ENCODE assay signal across 28 mouse cellular contexts in the genomic region with DNA sequence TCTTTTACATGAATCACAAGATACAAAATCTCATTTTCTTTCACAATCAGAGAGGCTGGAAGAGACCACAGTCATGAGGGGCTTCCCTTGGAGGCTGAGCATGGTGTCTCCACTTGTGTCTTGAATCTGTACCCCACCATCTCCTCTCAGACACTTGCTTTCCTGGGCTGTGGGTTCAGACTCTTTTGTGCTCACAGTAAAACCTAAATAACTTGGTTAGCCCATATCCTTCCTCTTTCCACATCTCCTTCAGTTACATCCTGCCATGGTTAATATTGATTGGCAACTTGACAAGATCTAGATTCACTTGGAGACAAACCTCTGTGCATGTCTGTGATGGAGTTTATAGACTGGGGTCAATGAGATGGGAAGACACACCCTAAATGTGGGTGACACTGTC.
DNase-seq lines count a peak whose midpoint lies in the region; ATAC-seq and TF ChIP-seq lines count a peak whose summit lies in the region.
"Had no signal": no experiment of that assay in that cellular context is flagged by ENCODE, and none has a peak within 500 bp of the region (broad histone marks: within the 10 kb centered on the region; RNA-seq: fewer than 3 reads in every experiment).

No protein-coding gene starts in this region.

- no peaks in the 10 kb centered on the region for H3K27me3 ChIP-seq in kidney, adult 2 months (replicated peaks; ENCODE audit: control insufficient read depth, insufficient read depth, low read length)
- H3K27me3 ChIP-seq: embryonic facial prominence, embryonic 13.5 days; forebrain, embryonic 12.5 days; forebrain, embryonic 15.5 days; heart, embryonic 13.5 days; hindbrain, embryonic 12.5 days; hindbrain, embryonic 15.5 days; intestine, embryonic 15.5 days had no signal

- TF ChIP-seq POLR2A in bone marrow macrophage, adult 2 months (IDR thresholded peaks at IDR 0.05; ENCODE audit: borderline replicate concordance, low read depth, low read length) = no peak
- TF ChIP-seq POLR2A in kidney, adult 2 months (IDR thresholded peaks at IDR 0.05; ENCODE audit: low read depth, low read length) = no peak

- no peaks in the 10 kb centered on the region for H3K36me3 ChIP-seq in kidney, adult 2 months (ENCODE audit: control insufficient read depth, insufficient read depth, low read length)
- H3K36me3 ChIP-seq: embryonic facial prominence, embryonic 10.5 days; embryonic facial prominence, embryonic 13.5 days; forebrain, embryonic 12.5 days; forebrain, embryonic 15.5 days; heart, embryonic 13.5 days; hindbrain, embryonic 12.5 days; hindbrain, embryonic 15.5 days; intestine, embryonic 15.5 days had no signal

- DNase-seq in 416B (ENCODE audit: low read depth) (peak; percentile 91), liver (no peak)
- peak; percentile 13 for DNase-seq in yolk sac, embryonic 10.5 days (ENCODE audit: low spot score)
- DNase-seq in ovary, adult 18-20 months (ENCODE audit: low spot score) = no peak
- no peak for DNase-seq in kidney, adult 2 months
- DNase-seq: adrenal gland, adult 2 months; adrenal gland, postnatal 14 days; cerebellum, adult 2 months; cerebellum, adult 9-11 months; cerebellum, postnatal 25 days; embryo, embryonic 11 days; gastrocnemius, postnatal 10 days; gastrocnemius, postnatal 36 days; heart, adult 18-20 months; heart, postnatal 14 days; heart, postnatal 4 days had no signal

- ATAC-seq in hematopoietic stem cell, adult 5-6 weeks (replicated peaks in 1 of 2; ENCODE audit: insufficient read depth in 1 of 2, low FRiP score in 2 of 2, low TSS enrichment in 1 of 2, low read depth in 1 of 2, poor library complexity in 2 of 2, severe bottlenecking in 2 of 2) = peak; percentile 82 to 90
- ATAC-seq: CD4-positive, CD25-positive, alpha-beta regulatory T cell, adult 4 months; intestine, embryonic 15.5 days had no signal

- peaks cover 39% of the 10 kb centered on the region for H3K4me1 ChIP-seq in bone marrow macrophage, adult 2 months (ENCODE audit: control insufficient read depth, insufficient read depth, low read length)
- no peaks in the 10 kb centered on the region for H3K4me1 ChIP-seq in kidney, adult 2 months (ENCODE audit: control insufficient read depth, insufficient read depth, low read length)
- H3K4me1 ChIP-seq: embryonic facial prominence, embryonic 10.5 days; embryonic facial prominence, embryonic 13.5 days; forebrain, embryonic 12.5 days; forebrain, embryonic 15.5 days; heart, embryonic 13.5 days; hindbrain, embryonic 12.5 days; hindbrain, embryonic 15.5 days; intestine, embryonic 15.5 days had no signal

- H3K27ac ChIP-seq in bone marrow macrophage, adult 2 months (ENCODE audit: insufficient read depth, low read depth, low read length) = peak overlapping the region; percentile 41; the same call in 1 of the 2 replicates
- no peak overlapping the region for H3K27ac ChIP-seq in kidney, adult 2 months (ENCODE audit: insufficient read depth, low read depth, low read length)
- H3K27ac ChIP-seq: embryonic facial prominence, embryonic 10.5 days; embryonic facial prominence, embryonic 13.5 days; forebrain, embryonic 12.5 days; forebrain, embryonic 15.5 days; heart, embryonic 13.5 days; hindbrain, embryonic 12.5 days; hindbrain, embryonic 15.5 days; intestine, embryonic 15.5 days had no signal

- H3K4me3 ChIP-seq in bone marrow macrophage, adult 2 months (ENCODE audit: insufficient read depth, low read length) = no peak overlapping the region
- H3K4me3 ChIP-seq in kidney, adult 2 months (ENCODE audit: insufficient read depth, low read depth, low read length) = no peak overlapping the region
- H3K4me3 ChIP-seq: embryonic facial prominence, embryonic 10.5 days; embryonic facial prominence, embryonic 13.5 days; erythroblast, embryonic 14.5 days; forebrain, embryonic 12.5 days; forebrain, embryonic 15.5 days; heart, embryonic 13.5 days; hindbrain, embryonic 12.5 days; hindbrain, embryonic 15.5 days; intestine, embryonic 15.5 days had no signal

- no peak for TF ChIP-seq CTCF in bone marrow macrophage, adult 2 months (IDR thresholded peaks at IDR 0.05; ENCODE audit: low read depth, low read length)
- TF ChIP-seq CTCF in kidney, adult 2 months (conservative IDR thresholded peaks at IDR 0.05; ENCODE audit: insufficient read depth, insufficient read length, low read depth, low read length) = no peak

Comparison
In these comparisons a context has a peak if more than half of its experiments do, and no peak if none do; other contexts are left out.
1. DNase-seq: peak in 416B (single experiment) and yolk sac, embryonic 10.5 days (single experiment); none in ovary, adult 18-20 months (single experiment), liver (single experiment) and kidney, adult 2 months (single experiment).